Mouse (Mus musculus) layer of hippocampus, adult 9-10 months (tissue): ENCODE measurements around the gene Krtap28-10.
"Not testable (repeated sequence)": the region's sequence is repeated elsewhere in the genome, so short reads cannot be mapped to it uniquely, and the experiment has no call there.

Experiments used
- DNase-seq: peaks from one replicate; pipeline ENCODE4 v3.0.0; 2022; ENCODE audit warnings: low spot score

The Krtap28-10 gene

DNA sequence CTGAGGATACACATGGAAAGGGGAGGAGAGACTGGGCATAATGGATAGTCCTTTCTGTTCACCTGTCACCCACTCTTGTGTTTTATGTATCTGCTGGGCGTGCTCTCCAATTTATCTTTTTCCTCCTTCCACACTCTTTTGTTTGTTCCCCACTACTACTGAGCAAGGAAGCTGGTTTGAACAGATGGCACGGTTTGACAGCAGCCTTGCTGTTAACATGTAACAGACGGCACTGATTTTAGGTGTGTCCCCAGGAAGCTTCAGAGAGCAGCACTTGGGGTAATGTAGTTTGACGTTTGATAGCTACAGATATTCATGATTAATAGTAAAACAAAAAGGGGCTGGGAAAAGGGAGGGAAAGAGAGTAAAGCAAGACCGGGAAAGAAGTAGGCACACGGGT is 34.8 kb downstream of the Krtap28-10 start:
- no peak for DNase-seq

DNA sequence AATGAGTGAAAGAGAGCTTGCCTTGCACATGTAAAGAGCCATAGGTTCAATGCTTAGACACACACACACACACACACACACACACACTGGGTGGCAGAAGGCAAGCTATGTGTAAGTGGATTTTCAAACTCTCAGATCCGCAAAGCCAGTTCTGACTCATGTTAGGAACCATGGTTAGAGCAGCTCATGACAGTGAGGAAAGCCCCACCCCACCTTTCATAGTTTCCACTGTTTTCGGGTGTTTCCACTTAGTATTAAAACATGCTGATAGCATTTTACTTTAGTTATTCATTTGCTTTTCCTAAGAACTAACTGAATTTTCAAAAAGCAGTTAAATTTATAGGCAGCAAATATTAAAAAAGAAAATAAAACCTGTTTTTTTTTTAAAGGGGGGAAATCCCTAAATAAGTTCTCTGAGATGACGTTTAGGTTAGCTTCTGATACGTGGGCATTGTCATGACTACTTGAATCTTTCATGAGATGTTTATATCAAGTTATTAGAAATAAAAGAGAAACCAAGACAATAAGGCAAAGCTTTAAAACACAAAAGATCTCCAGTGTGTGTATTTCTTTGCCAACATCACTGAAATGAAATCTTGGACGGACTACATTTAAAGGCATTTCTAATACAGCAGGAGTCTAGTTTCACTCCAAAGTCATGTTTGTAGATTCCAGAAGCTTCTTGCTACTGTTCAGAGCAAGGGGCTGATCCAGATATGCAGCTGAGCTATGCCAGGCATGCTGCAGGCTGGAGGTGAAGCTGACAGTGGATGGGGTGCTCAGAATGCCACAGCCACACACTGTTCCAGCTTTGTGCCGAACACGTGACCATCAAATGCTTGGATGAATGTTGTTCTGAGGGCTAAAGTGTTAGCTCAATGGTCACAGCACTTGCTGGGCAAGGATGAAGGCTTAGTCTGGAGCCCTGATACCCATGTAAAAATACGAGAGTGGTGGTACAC is 35.8 kb downstream of the Krtap28-10 start:
- no peak for DNase-seq

DNA sequence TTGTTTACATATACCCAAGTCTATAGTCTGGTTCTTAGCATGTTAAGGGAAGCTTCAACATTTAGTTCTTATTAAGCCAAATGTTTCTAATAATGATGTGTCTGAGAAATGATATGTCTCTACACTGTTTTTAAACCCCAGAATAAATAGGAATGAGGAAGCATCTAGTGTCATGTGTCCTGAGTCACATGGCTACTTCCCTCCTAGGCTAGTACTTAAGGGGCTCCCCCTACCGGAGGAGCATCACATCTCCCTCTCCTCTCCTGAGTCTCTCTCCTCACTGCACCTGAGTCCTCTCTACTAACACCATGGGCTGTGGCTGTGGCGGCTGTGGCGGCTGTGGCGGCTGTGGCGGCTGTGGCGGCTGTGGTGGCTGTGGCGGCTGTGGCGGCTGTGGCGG is 42.0 kb downstream of the Krtap28-10 start, which contains the start of gene Gm47959:
Gene Gm47959, plus strand, starts transcription at position 243 of the 400 bp plus-strand sequence.
- not testable (repeated sequence) for DNase-seq

DNA sequence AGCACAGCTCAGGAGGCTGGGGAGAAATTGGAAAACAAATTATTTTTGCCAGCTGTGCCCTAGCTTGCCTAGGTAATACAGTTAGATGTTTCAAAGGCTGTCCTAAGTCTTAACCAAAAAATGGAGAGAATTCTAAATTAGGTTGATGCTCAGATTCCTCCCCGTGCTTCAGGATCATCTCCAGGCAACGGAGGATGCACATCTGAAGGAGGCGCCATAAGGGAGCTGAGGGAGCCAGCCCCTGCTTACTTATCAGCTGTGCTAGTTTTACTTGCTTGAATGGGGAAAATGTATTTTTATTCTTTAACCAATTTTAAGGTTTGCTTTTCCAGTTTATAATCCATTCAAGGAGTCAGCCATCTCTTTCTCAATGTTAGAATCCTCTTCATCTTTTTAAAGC is 48.3 kb downstream of the Krtap28-10 start:
- no peak for DNase-seq

DNA sequence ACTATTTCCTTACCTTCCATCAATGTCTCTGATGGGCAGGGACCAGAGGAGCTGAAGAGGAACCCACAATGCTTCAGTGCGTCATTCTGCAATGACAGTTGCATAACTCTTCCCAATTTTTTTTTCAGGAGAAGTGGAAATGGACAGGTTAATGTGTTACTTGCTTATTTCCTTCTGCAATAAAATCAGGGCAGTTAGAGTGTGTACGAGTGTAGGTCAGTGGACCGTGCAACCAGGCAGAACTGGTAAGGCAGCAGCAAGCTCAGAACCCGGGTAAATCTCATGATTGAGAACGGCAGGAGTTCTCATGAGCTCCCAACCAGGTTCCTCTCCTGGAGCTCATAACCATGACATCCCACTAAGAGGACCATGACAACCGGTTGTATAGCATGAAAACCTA is 50.2 kb downstream of the Krtap28-10 start:
- no peak for DNase-seq

DNA sequence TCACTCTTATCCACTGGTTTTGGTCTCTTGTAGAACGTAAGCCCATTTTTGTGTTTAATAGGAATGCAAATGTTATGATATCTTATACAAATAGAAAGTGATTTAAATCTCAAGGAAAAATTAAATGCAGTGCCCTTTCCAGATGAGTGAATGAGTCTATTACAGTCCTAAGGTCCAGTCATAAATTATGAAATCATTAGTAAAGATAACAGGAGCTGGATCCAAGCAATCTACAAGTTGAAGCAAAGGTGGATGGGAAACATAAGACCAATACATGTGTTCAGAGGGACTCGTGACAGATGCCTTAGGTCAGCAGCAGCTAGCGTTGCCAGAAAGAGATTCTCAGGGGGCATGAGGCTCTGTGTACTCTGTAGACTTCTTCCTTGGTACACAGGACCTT is 50.7 kb downstream of the Krtap28-10 start:
- no peak for DNase-seq
